Mouse (Mus musculus) MEL (cell line): ENCODE measurements around the gene Rassf3. TPM values are rescaled to one million over a fixed set of nuclear protein-coding genes. Genes with fewer than 3 reads are reported as not detected.

Source experiments
- DNase-seq: peaks from one replicate; pipeline ENCODE4 v3.0.0; 2011; ENCODE audit warnings: low read depth, low spot score
- H3K27ac ChIP-seq: 2 replicates; pipeline ENCODE4 v1.5.1; 2012; ENCODE audit warnings: low read depth, mild to moderate bottlenecking, control low read depth, low read length, moderate library complexity; ENCODE audit not compliant: control insufficient read depth
- H3K27me3 ChIP-seq, 2 experiments: fragments of 150-350 bp in 1 of 2; sonication (generic) in 1 of 2; 2 replicates each; pipeline ENCODE4 v1.6.1; 2012; ENCODE audit warnings: low read length in 2 of 2, mild to moderate bottlenecking in 2 of 2, improper control_type of control experiment in 1 of 2, moderate library complexity in 1 of 2; ENCODE audit not compliant: insufficient read depth in 2 of 2, control insufficient read depth in 1 of 2
- H3K36me3 ChIP-seq, 2 experiments: 2 replicates each; pipeline ENCODE4 v1.6.1; 2012 to 2014; ENCODE audit warnings: low read length in 2 of 2, improper control_type of control experiment in 1 of 2, inconsistent platforms in 1 of 2, mild to moderate bottlenecking in 1 of 2; ENCODE audit not compliant: insufficient read depth in 2 of 2, control insufficient read depth in 1 of 2
- H3K4me1 ChIP-seq, 2 experiments: fragments of 150-350 bp in 1 of 2; sonication (generic) in 1 of 2; 2 replicates each; pipeline ENCODE4 v1.6.1; 2012; ENCODE audit warnings: low read length in 2 of 2, improper control_type of control experiment in 1 of 2, mild to moderate bottlenecking in 1 of 2; ENCODE audit not compliant: insufficient read depth in 2 of 2, control insufficient read depth in 1 of 2
- H3K4me3 ChIP-seq, 2 experiments: fragments of 150-350 bp in 1 of 2; sonication (generic) in 1 of 2; 2 replicates each; pipeline ENCODE4 v1.5.1; 2012; ENCODE audit warnings: low read depth in 2 of 2, low read length in 2 of 2, mild to moderate bottlenecking in 2 of 2, moderate library complexity in 2 of 2, control low read depth in 1 of 2, improper control_type of control experiment in 1 of 2; ENCODE audit not compliant: control insufficient read depth in 1 of 2, insufficient read depth in 1 of 2
- H3K79me2 ChIP-seq: 2 replicates; pipeline ENCODE4 v1.6.1; 2012; ENCODE audit warnings: mild to moderate bottlenecking, low read length, moderate library complexity; ENCODE audit not compliant: control insufficient read depth, poor library complexity, insufficient read depth
- H3K9ac ChIP-seq: 2 replicates; pipeline ENCODE4 v1.6.1; 2012; ENCODE audit warnings: low read depth, mild to moderate bottlenecking, control low read depth, low read length, moderate library complexity; ENCODE audit not compliant: control insufficient read depth, poor library complexity, severe bottlenecking
- H3K9me3 ChIP-seq: fragments of 150-350 bp; sonication (generic); replicated peaks from 2 replicates; pipeline ENCODE4 v1.6.1; 2012; ENCODE audit warnings: mild to moderate bottlenecking, low read length, improper control_type of control experiment, moderate library complexity; ENCODE audit not compliant: insufficient read depth
- CHD2 ChIP-seq: IDR thresholded peaks from 2 replicates; pipeline ENCODE4 v1.6.1; 2011; ENCODE audit warnings: low read length, improper control_type of control experiment
- E2F4 ChIP-seq: IDR thresholded peaks from 2 replicates; pipeline ENCODE4 v1.6.1; 2011; ENCODE audit warnings: low read depth, low read length, improper control_type of control experiment, borderline replicate concordance
- ETS1 ChIP-seq: IDR thresholded peaks from 2 replicates; pipeline ENCODE4 v1.6.1; 2012; ENCODE audit warnings: low read depth, mild to moderate bottlenecking, inconsistent platforms, low read length, improper control_type of control experiment, moderate library complexity
- GABPA ChIP-seq: IDR thresholded peaks from 2 replicates; pipeline ENCODE4 v1.6.1; 2012; ENCODE audit warnings: low read depth, mild to moderate bottlenecking, inconsistent platforms, low read length, improper control_type of control experiment, moderate library complexity
- MAFK ChIP-seq: IDR thresholded peaks from 2 replicates; pipeline ENCODE4 v1.6.1; 2011; ENCODE audit warnings: low read depth, mild to moderate bottlenecking, low read length, improper control_type of control experiment, borderline replicate concordance
- MAX ChIP-seq: IDR thresholded peaks from 2 replicates; pipeline ENCODE4 v1.6.1; 2011; ENCODE audit warnings: low read length, improper control_type of control experiment
- MEF2A ChIP-seq: IDR thresholded peaks from 2 replicates; pipeline ENCODE4 v1.6.1; 2014; ENCODE audit warnings: low read depth, mild to moderate bottlenecking, inconsistent platforms, low read length, improper control_type of control experiment; ENCODE audit not compliant: poor library complexity, insufficient replicate concordance, severe bottlenecking; ENCODE audit errors: extremely low read depth
- MYB ChIP-seq: IDR thresholded peaks from 2 replicates; pipeline ENCODE4 v1.6.1; 2011; ENCODE audit warnings: mild to moderate bottlenecking, low read depth, low read length, improper control_type of control experiment
- MYC ChIP-seq: IDR thresholded peaks from 2 replicates; pipeline ENCODE4 v1.6.1; 2011; ENCODE audit warnings: low read depth, mild to moderate bottlenecking, low read length, improper control_type of control experiment, moderate library complexity
- NRF1 ChIP-seq: IDR thresholded peaks from 2 replicates; pipeline ENCODE4 v1.6.1; 2014; ENCODE audit warnings: low read depth, mild to moderate bottlenecking, inconsistent platforms, low read length, improper control_type of control experiment, moderate library complexity; ENCODE audit not compliant: poor library complexity, insufficient read depth, severe bottlenecking
- POLR2A ChIP-seq, 2 experiments: IDR thresholded peaks; 2 replicates each; pipeline ENCODE4 v1.6.1; 2011 to 2012; ENCODE audit warnings: low read length in 2 of 2, mild to moderate bottlenecking in 2 of 2, control low read depth in 1 of 2, improper control_type of control experiment in 1 of 2, low read depth in 1 of 2, moderate library complexity in 1 of 2; ENCODE audit not compliant: control insufficient read depth in 1 of 2, insufficient read depth in 1 of 2, poor library complexity in 1 of 2
- POLR2AphosphoS5 ChIP-seq: IDR thresholded peaks from 2 replicates; pipeline ENCODE4 v1.6.1; 2012; ENCODE audit warnings: low read depth, borderline replicate concordance, mild to moderate bottlenecking, inconsistent platforms, low read length, moderate library complexity, mixed read lengths
- RAD21 ChIP-seq: IDR thresholded peaks from 2 replicates; pipeline ENCODE4 v1.6.1; 2011; ENCODE audit warnings: mild to moderate bottlenecking, low read depth, low read length, improper control_type of control experiment
- TBP ChIP-seq: IDR thresholded peaks from 2 replicates; pipeline ENCODE4 v1.8.0; 2011; ENCODE audit warnings: low read depth, low read length, improper control_type of control experiment
- TCF12 ChIP-seq: IDR thresholded peaks from 2 replicates; pipeline ENCODE4 v1.6.1; 2014; ENCODE audit warnings: low read depth, mild to moderate bottlenecking, inconsistent platforms, low read length, improper control_type of control experiment, moderate library complexity
- USF1 ChIP-seq: IDR thresholded peaks from 2 replicates; pipeline ENCODE4 v1.6.1; 2014; ENCODE audit warnings: low read depth, mild to moderate bottlenecking, inconsistent platforms, low read length, improper control_type of control experiment, moderate library complexity
- USF2 ChIP-seq, 2 experiments: IDR thresholded peaks; 2 replicates each; pipeline ENCODE4 v1.6.1; 2011 to 2012; ENCODE audit warnings: improper control_type of control experiment in 2 of 2, low read length in 2 of 2, borderline replicate concordance in 1 of 2, inconsistent platforms in 1 of 2, low read depth in 1 of 2, mild to moderate bottlenecking in 1 of 2; ENCODE audit not compliant: insufficient read depth in 1 of 2
- ZC3H11A ChIP-seq: IDR thresholded peaks from 2 replicates; pipeline ENCODE4 v1.6.1; 2012; ENCODE audit warnings: low read depth, mild to moderate bottlenecking, inconsistent platforms, low read length, improper control_type of control experiment
- ZKSCAN1 ChIP-seq: IDR thresholded peaks from 2 replicates; pipeline ENCODE4 v1.6.1; 2012; ENCODE audit warnings: low read depth, mild to moderate bottlenecking, inconsistent platforms, low read length, improper control_type of control experiment, moderate library complexity
- ZMIZ1 ChIP-seq: IDR thresholded peaks from 2 replicates; pipeline ENCODE4 v1.6.1; 2012; ENCODE audit warnings: low read depth, mild to moderate bottlenecking, inconsistent platforms, low read length, improper control_type of control experiment, moderate library complexity
- ZNF384 ChIP-seq: IDR thresholded peaks from 2 replicates; pipeline ENCODE4 v1.6.1; 2012; ENCODE audit warnings: low read depth, mild to moderate bottlenecking, inconsistent platforms, low read length, improper control_type of control experiment
- polyA plus RNA-seq, 2 experiments: library from polyadenylated mRNA; stranded (reverse) in 1 of 2; unstranded in 1 of 2; fragments of >175 nt in 1 of 2; fragments of >200 nt in 1 of 2; gene quantifications; 2 replicates each; pipeline versions ENCODE4 v1.2.1 to v1.2.4; 2012; ENCODE audit warnings: low replicate concordance in 2 of 2, low read depth in 1 of 2; ENCODE audit not compliant: insufficient read length in 2 of 2, insufficient read depth in 1 of 2, missing spikeins in 1 of 2
- total RNA-seq: library from RNA; depleted of rRNA; stranded (reverse); fragments of 300-350 nt; gene quantifications from 2 replicates; pipeline ENCODE4 v1.2.3, GENCODE M21; 2012

The Rassf3 gene
- total and polyA plus RNA-seq, 3 experiments, result 9.2 to 15.8 TPM; not detected in 1

DNA sequence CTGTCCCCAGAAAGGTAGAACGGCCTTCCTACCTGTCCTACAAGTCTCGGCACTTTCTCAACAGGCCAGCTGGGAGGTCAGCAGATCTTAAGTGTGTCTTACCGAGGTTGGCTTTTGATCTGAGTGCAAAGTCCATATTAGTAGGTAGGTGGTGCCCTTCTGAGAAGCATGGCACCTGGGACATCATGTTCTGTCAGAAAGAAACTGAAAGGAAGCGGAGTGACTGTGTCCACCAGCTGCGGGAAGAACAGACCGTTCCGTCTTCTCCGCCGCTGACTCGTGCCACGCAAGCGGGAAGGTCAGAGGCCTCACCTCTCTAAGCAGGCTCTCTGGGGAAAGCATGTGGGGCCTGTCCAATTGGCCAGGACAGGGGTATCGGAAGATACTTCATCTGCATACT, 91.4 kb downstream of the Rassf3 start:
- DNase-seq, result no peak
- H3K4me1 ChIP-seq, result no peaks in the 10 kb centered on the region
- H3K9ac ChIP-seq, result no peak overlapping the region
- TF ChIP-seq RAD21 (no peak), NRF1 (no peak), POLR2AphosphoS5 (no peak)
- TF ChIP-seq, all 39 proteins: peak for 0
- Histone ChIP-seq H3K27ac (no peak overlapping the region), H3K79me2 (no peaks in the 10 kb centered on the region), H3K9me3 (no peaks in the 10 kb centered on the region), H3K27me3 (no peaks in the 10 kb centered on the region), H3K36me3 (peaks cover 0 to 6% of the 10 kb centered on the region in 2 experiments; a peak in 2 of 4 replicates), H3K4me3 (no peak overlapping the region)

DNA sequence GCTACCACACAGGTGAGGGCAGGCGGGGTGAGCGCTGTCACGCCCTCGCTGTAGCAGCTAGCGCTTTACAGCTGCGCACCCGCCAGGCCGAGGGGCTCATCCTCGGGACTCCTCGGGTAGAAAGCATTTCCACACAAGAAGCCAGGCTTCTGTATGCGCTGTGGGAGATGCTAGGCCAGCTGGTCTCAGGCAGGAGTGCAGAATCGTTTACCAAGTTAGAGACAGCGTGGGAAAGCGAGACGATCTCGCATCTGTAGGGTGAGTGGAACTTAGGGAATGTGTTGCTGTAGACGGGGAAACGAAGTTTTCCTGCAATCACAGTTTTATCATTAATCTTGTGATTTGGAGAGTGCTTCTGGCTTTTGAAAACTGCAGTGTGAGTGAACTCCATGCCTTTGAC, 94.9 kb downstream of the Rassf3 start:
- Histone ChIP-seq H3K9ac (no peak overlapping the region), H3K9me3 (no peaks in the 10 kb centered on the region), H3K79me2 (no peaks in the 10 kb centered on the region), H3K4me1 (peaks cover 0 to under 1% of the 10 kb centered on the region in 2 experiments; a peak in 1 of 4 replicates), H3K27ac (no peak overlapping the region), H3K4me3 (no peak overlapping the region), H3K36me3 (peaks cover 0 to 6% of the 10 kb centered on the region in 2 experiments; a peak in 2 of 4 replicates), H3K27me3 (no peaks in the 10 kb centered on the region)
- DNase-seq, result no peak
- TF ChIP-seq USF2 (IDR thresholded peaks at IDR 0.05; ENCODE audit: borderline replicate concordance in 1 of 2, insufficient read depth in 1 of 2, low read depth in 1 of 2, low read length in 2 of 2) (no peak), MEF2A (no peak), TCF12 (no peak), POLR2A (IDR thresholded peaks at IDR 0.05; ENCODE audit: control insufficient read depth in 1 of 2, insufficient read depth in 1 of 2, low read depth in 1 of 2, low read length in 2 of 2, poor library complexity in 1 of 2) (no peak), ETS1 (no peak), ZMIZ1 (no peak), ZKSCAN1 (no peak), MYB (no peak), ZC3H11A (no peak), CHD2 (no peak), MYC (no peak), USF1 (no peak), RAD21 (no peak), GABPA (no peak), TBP (no peak), MAX (no peak), E2F4 (no peak), ZNF384 (no peak), MAFK (no peak)
